Mouse (Mus musculus): ENCODE results near the gene Spats2.
A peak's percentile ranks its signal among the peaks of the same experiment; 100 is the strongest.
"Not testable (repeated sequence)": the region's sequence is repeated elsewhere in the genome, so short reads cannot be mapped to it uniquely, and the experiment has no call there.

Gene Spats2

GRCm38 (mm10) chr15:99138389-99138788 lies 12.7 kb downstream of the Spats2 start:
- DNase-seq (ENCODE audit: low read depth): peak; percentile 65

GRCm38 (mm10) chr15:99139669-99140068 lies 14.0 kb downstream of the Spats2 start:
- peak; percentile 51 for DNase-seq (ENCODE audit: low read depth)

- no peak for DNase-seq (ENCODE audit: low read depth)
Measured at GRCm38 (mm10) chr15:99150516-99150915, 24.8 kb downstream of the Spats2 start.

- no peak for DNase-seq (ENCODE audit: low read depth)
Measured at GRCm38 (mm10) chr15:99151324-99151723, 25.6 kb downstream of the Spats2 start.

- no peak for DNase-seq (ENCODE audit: low read depth)
Measured at GRCm38 (mm10) chr15:99153466-99153865, 27.8 kb downstream of the Spats2 start.

GRCm38 (mm10) chr15:99154515-99154914 lies 28.8 kb downstream of the Spats2 start:
- DNase-seq (ENCODE audit: low read depth): not testable (repeated sequence)

- no peak for DNase-seq (ENCODE audit: low read depth)
Measured at GRCm38 (mm10) chr15:99163512-99164365, 38.0 kb downstream of the Spats2 start.

- DNase-seq (ENCODE audit: low read depth): no peak
Measured at GRCm38 (mm10) chr15:99172131-99172530, 46.4 kb downstream of the Spats2 start.

GRCm38 (mm10) chr15:99179639-99180038 lies 53.9 kb downstream of the Spats2 start:
- no peak for DNase-seq (ENCODE audit: low read depth)

- peak; percentile 34 for DNase-seq (ENCODE audit: low read depth)
Measured at GRCm38 (mm10) chr15:99184217-99184914, 58.6 kb downstream of the Spats2 start.

- no peak for DNase-seq (ENCODE audit: low read depth)
Measured at GRCm38 (mm10) chr15:99194358-99194757, 68.6 kb downstream of the Spats2 start.

- DNase-seq (ENCODE audit: low read depth): no peak
Measured at GRCm38 (mm10) chr15:99195043-99195442, 69.3 kb downstream of the Spats2 start.

GRCm38 (mm10) chr15:99198761-99199160 lies 73.0 kb downstream of the Spats2 start:
- no peak for DNase-seq (ENCODE audit: low read depth)

- DNase-seq (ENCODE audit: low read depth): no peak
Measured at GRCm38 (mm10) chr15:99205959-99206358, 80.2 kb downstream of the Spats2 start.

GRCm38 (mm10) chr15:99213183-99213582 lies 87.5 kb downstream of the Spats2 start:
- no peak for DNase-seq (ENCODE audit: low read depth)

- DNase-seq (ENCODE audit: low read depth): peak; percentile 28
Measured at GRCm38 (mm10) chr15:99214941-99215340, 89.2 kb downstream of the Spats2 start.

GRCm38 (mm10) chr15:99215741-99216463 lies 90.2 kb downstream of the Spats2 start:
- peak; percentile 23 for DNase-seq (ENCODE audit: low read depth)

- DNase-seq (ENCODE audit: low read depth): no peak
Measured at GRCm38 (mm10) chr15:99217630-99218029, 91.9 kb downstream of the Spats2 start.

- no peak for DNase-seq (ENCODE audit: low read depth)
Measured at GRCm38 (mm10) chr15:99221315-99221952, 95.7 kb downstream of the Spats2 start.

- no peak for DNase-seq (ENCODE audit: low read depth)
Measured at GRCm38 (mm10) chr15:99222794-99223584, 97.3 kb downstream of the Spats2 start.

- DNase-seq (ENCODE audit: low read depth): peak; percentile 11
Measured at GRCm38 (mm10) chr15:99223585-99224207, 98.0 kb downstream of the Spats2 start.
